12 mouse cellular contexts compared by ENCODE assay signal in the genomic region with DNA sequence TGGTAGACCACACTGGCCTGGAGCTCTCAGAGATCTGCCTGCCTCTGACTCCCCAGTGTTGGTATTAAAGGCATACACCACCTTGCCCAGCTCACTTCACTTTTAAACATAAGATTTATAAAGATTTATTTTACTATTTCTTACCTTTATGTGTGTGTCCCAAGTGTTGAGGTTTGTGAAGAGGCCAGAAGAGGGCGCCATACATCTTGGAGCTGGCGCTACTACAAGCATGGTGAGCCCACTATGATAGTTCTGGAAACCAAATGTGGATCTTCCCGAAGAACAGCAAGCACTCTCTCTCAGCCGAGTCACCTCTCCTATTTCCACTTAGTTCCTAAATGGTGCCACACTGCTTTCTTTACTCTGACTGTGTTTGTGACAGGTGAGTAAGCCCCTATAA. TPM values are rescaled to one million over a fixed set of nuclear protein-coding genes. Genes with fewer than 3 reads are reported as not detected.
DNase-seq lines count a peak whose midpoint lies in the region.
"Had no signal": no experiment of that assay in that cellular context is flagged by ENCODE, and none has a peak within 500 bp of the region (broad histone marks: within the 10 kb centered on the region; RNA-seq: fewer than 3 reads in every experiment).

No protein-coding gene starts in this region.

- H3K4me1 ChIP-seq in heart, embryonic 10.5 days: peaks cover 23% of the 10 kb centered on the region

- WGBS in heart, embryonic 10.5 days: 40% methylated on average over 4 of the region's 4 CpGs

- H3K4me3 ChIP-seq in heart, embryonic 10.5 days: no peak overlapping the region
- H3K4me3 ChIP-seq: intestine, embryonic 15.5 days; myocyte had no signal

- H3K27me3 ChIP-seq in heart, embryonic 10.5 days (ENCODE audit: insufficient read depth, poor library complexity, severe bottlenecking): peaks cover 28% of the 10 kb centered on the region

- H3K27ac ChIP-seq in heart, embryonic 10.5 days: no peak overlapping the region
- H3K27ac ChIP-seq: intestine, embryonic 15.5 days had no signal

- no peaks in the 10 kb centered on the region for H3K36me3 ChIP-seq in heart, embryonic 10.5 days
- H3K36me3 ChIP-seq: intestine, embryonic 15.5 days had no signal

- no peaks in the 10 kb centered on the region for H3K9me3 ChIP-seq in heart, embryonic 10.5 days
- H3K9me3 ChIP-seq: intestine, embryonic 15.5 days had no signal

- DNase-seq in adrenal gland, postnatal 10 days: peak; percentile 49
- no peak for DNase-seq in adrenal gland, postnatal 4 days (ENCODE audit: low spot score in 2 of 2)
- peak; percentile 46 to 50 for DNase-seq in kidney, postnatal 4 days
- DNase-seq in kidney, adult 8-10 months: no peak
- DNase-seq in B cell, adult 2 months: peak; percentile 13 to 19
- DNase-seq in embryo, embryonic 11 days: peak; percentile 27
- no peak for DNase-seq in left cerebral cortex, postnatal 10 days (ENCODE audit: extremely low spot score in 1 of 2, low spot score in 2 of 2)
- DNase-seq in heart, embryonic 10.5 days (ENCODE audit: low spot score): no peak
- DNase-seq: heart, adult 11 months had no signal

- intact Hi-C loops in left cerebral cortex, postnatal 10 days (cut with DNase I): no loop called here

RNA-seq across cellular contexts. Expression of gene Opn4, which starts 12.3 kb away (rescaled TPM):
- total RNA-seq in adrenal gland, postnatal 10 days (2021): not detected
- not detected for total RNA-seq in adrenal gland, postnatal 4 days (2021)
- total RNA-seq in left cerebral cortex, postnatal 10 days (2021): not detected
- 4.1 and 5.9 TPM in 2 replicates for polyA plus RNA-seq in heart, embryonic 10.5 days (2016; fragmentation: Nextera tagmentation; extraction: Ambion mirVana)
- polyA plus RNA-seq: C2C12; intestine, embryonic 15.5 days had no signal

RNA-seq across cellular contexts. Expression of gene Ldb3, which starts 23.7 kb away (rescaled TPM):
- total RNA-seq in adrenal gland, postnatal 10 days (2021): 10 to 100 TPM; 26.5 to 94.8 TPM
- 10 to 100 TPM; 14.3 to 37.2 TPM for total RNA-seq in adrenal gland, postnatal 4 days (2021)
- 1 to 10 TPM; 1.5 to 2.0 TPM for total RNA-seq in left cerebral cortex, postnatal 10 days (2021)
- polyA plus RNA-seq in heart, embryonic 10.5 days (2016; fragmentation: Nextera tagmentation; extraction: Ambion mirVana): 136 and 219 TPM in 2 replicates

Comparison
In these comparisons a context has a peak if more than half of its experiments do, and no peak if none do; other contexts are left out.
1. DNase-seq: peak in adrenal gland, postnatal 10 days (single experiment), kidney, postnatal 4 days (2 of 2), B cell, adult 2 months (2 of 2) and embryo, embryonic 11 days (single experiment); none in adrenal gland, postnatal 4 days (0 of 2), kidney, adult 8-10 months (0 of 2), left cerebral cortex, postnatal 10 days (0 of 2) and heart, embryonic 10.5 days (single experiment).
2. RNA of gene Ldb3, which starts 23.7 kb away (total RNA-seq): 26.5 to 94.8 TPM in adrenal gland, postnatal 10 days and 14.3 to 37.2 TPM in adrenal gland, postnatal 4 days; 1.5 to 2.0 TPM in left cerebral cortex, postnatal 10 days; every median in the first group is over 4 times any median in the second.